Mouse (Mus musculus): ENCODE data around the gene Cd164. TPM values are rescaled to one million over a fixed set of nuclear protein-coding genes. Genes with fewer than 3 reads are reported as not detected.

The Cd164 gene
- polyA plus RNA-seq, 1 experiment from 2014 or later, result 138 TPM

- Histone ChIP-seq H3K9ac (ENCODE audit: low read length) (peak overlapping the region; percentile 90), H3K9me3 (ENCODE audit: control insufficient read depth, low read length) (no peaks in the 10 kb centered on the region), H3K4me3 (ENCODE audit: low read depth, low read length) (peak overlapping the region; percentile 93), H3K36me3 (ENCODE audit: control insufficient read depth, insufficient read depth, low read length) (no peaks in the 10 kb centered on the region), H3K4me2 (ENCODE audit: low read depth, low read length, severe bottlenecking) (peak overlapping the region; percentile 70), H3K27me3 (ENCODE audit: control insufficient read depth, insufficient read depth, low read length) (no peaks in the 10 kb centered on the region), H3K4me1 (replicated peaks; ENCODE audit: control insufficient read depth, insufficient read depth, low read length) (peaks cover 9% of the 10 kb centered on the region), H3K27ac (ENCODE audit: low read depth, low read length) (peak overlapping the region; percentile 92; the same call in 1 of the 2 replicates)
- WGBS, result under 1% methylated on average over 23 of the region's 23 CpGs
- ATAC-seq (replicated peaks; ENCODE audit: low FRiP score), result peak; percentile 70
- no peak for DNase-seq (ENCODE audit: low spot score)
Observed at GRCm38 (mm10) chr10:41518508-41518980, 670 bp upstream of the Cd164 start.

- Histone ChIP-seq H3K27ac (ENCODE audit: low read depth, low read length) (peak overlapping the region; percentile 92), H3K4me2 (ENCODE audit: low read depth, low read length, severe bottlenecking) (peak overlapping the region; percentile 70), H3K4me1 (replicated peaks; ENCODE audit: control insufficient read depth, insufficient read depth, low read length) (peaks cover 9% of the 10 kb centered on the region), H3K36me3 (ENCODE audit: control insufficient read depth, insufficient read depth, low read length) (no peaks in the 10 kb centered on the region), H3K4me3 (ENCODE audit: low read depth, low read length) (peak overlapping the region; percentile 93), H3K9me3 (ENCODE audit: control insufficient read depth, low read length) (no peaks in the 10 kb centered on the region), H3K27me3 (ENCODE audit: control insufficient read depth, insufficient read depth, low read length) (no peaks in the 10 kb centered on the region), H3K9ac (ENCODE audit: low read length) (peak overlapping the region; percentile 90)
- DNase-seq (ENCODE audit: low spot score) (no peak), ATAC-seq (replicated peaks; ENCODE audit: low FRiP score) (peak; percentile 61)
- WGBS, result under 1% methylated on average over 57 of the region's 65 CpGs
Observed at GRCm38 (mm10) chr10:41519640-41520409, 611 bp downstream of the Cd164 start.

- Histone ChIP-seq H3K27ac (ENCODE audit: low read depth, low read length) (no peak overlapping the region), H3K9me3 (ENCODE audit: control insufficient read depth, low read length) (no peaks in the 10 kb centered on the region), H3K9ac (ENCODE audit: low read length) (peak overlapping the region; percentile 90), H3K4me1 (replicated peaks; ENCODE audit: control insufficient read depth, insufficient read depth, low read length) (peaks cover 9% of the 10 kb centered on the region), H3K27me3 (ENCODE audit: control insufficient read depth, insufficient read depth, low read length) (no peaks in the 10 kb centered on the region), H3K36me3 (ENCODE audit: control insufficient read depth, insufficient read depth, low read length) (no peaks in the 10 kb centered on the region), H3K4me2 (ENCODE audit: low read depth, low read length, severe bottlenecking) (peak overlapping the region; percentile 70), H3K4me3 (ENCODE audit: low read depth, low read length) (peak overlapping the region; percentile 93)
- ATAC-seq (replicated peaks; ENCODE audit: low FRiP score) (no peak), DNase-seq (ENCODE audit: low spot score) (no peak)
- 7% methylated on average over 5 of the region's 5 CpGs for WGBS
Observed at GRCm38 (mm10) chr10:41520410-41520673, 1.1 kb downstream of the Cd164 start.

GRCm38 (mm10) chr10:41523386-41523785, 4.2 kb downstream of the Cd164 start:
- WGBS, result 95% methylated on average over 3 of the region's 3 CpGs
- H3K9me3 ChIP-seq (ENCODE audit: control insufficient read depth, low read length), result no peaks in the 10 kb centered on the region
- H3K4me3 ChIP-seq (ENCODE audit: low read depth, low read length), result no peak overlapping the region
- H3K27ac ChIP-seq (ENCODE audit: low read depth, low read length), result no peak overlapping the region
- DNase-seq (ENCODE audit: low spot score) (no peak), ATAC-seq (replicated peaks; ENCODE audit: low FRiP score) (no peak)
- no peak overlapping the region for H3K9ac ChIP-seq (ENCODE audit: low read length)
- H3K4me1 ChIP-seq (replicated peaks; ENCODE audit: control insufficient read depth, insufficient read depth, low read length), result peaks cover 9% of the 10 kb centered on the region
- H3K4me2 ChIP-seq (ENCODE audit: low read depth, low read length, severe bottlenecking), result no peak overlapping the region
- H3K36me3 ChIP-seq (ENCODE audit: control insufficient read depth, insufficient read depth, low read length), result no peaks in the 10 kb centered on the region
- no peaks in the 10 kb centered on the region for H3K27me3 ChIP-seq (ENCODE audit: control insufficient read depth, insufficient read depth, low read length)

- no peak overlapping the region for H3K27ac ChIP-seq (ENCODE audit: low read depth, low read length)
- H3K4me3 ChIP-seq (ENCODE audit: low read depth, low read length), result no peak overlapping the region
- no peaks in the 10 kb centered on the region for H3K9me3 ChIP-seq (ENCODE audit: control insufficient read depth, low read length)
- H3K4me2 ChIP-seq (ENCODE audit: low read depth, low read length, severe bottlenecking), result no peak overlapping the region
- 89% methylated on average over 1 of the region's 1 CpGs for WGBS
- H3K9ac ChIP-seq (ENCODE audit: low read length), result no peak overlapping the region
- ATAC-seq (replicated peaks; ENCODE audit: low FRiP score), result no peak
- peaks cover 3% of the 10 kb centered on the region; the same call in 1 of the 2 replicates for H3K36me3 ChIP-seq (ENCODE audit: control insufficient read depth, insufficient read depth, low read length)
- no peak for DNase-seq (ENCODE audit: low spot score)
- peaks cover 9% of the 10 kb centered on the region for H3K4me1 ChIP-seq (replicated peaks; ENCODE audit: control insufficient read depth, insufficient read depth, low read length)
- H3K27me3 ChIP-seq (ENCODE audit: control insufficient read depth, insufficient read depth, low read length), result no peaks in the 10 kb centered on the region
Observed at GRCm38 (mm10) chr10:41525696-41526095, 6.5 kb downstream of the Cd164 start.

- DNase-seq (ENCODE audit: low spot score), result no peak
- Histone ChIP-seq H3K27me3 (ENCODE audit: control insufficient read depth, insufficient read depth, low read length) (no peaks in the 10 kb centered on the region), H3K27ac (ENCODE audit: low read depth, low read length) (no peak overlapping the region), H3K9ac (ENCODE audit: low read length) (no peak overlapping the region), H3K36me3 (ENCODE audit: control insufficient read depth, insufficient read depth, low read length) (peaks cover 6% of the 10 kb centered on the region), H3K4me3 (ENCODE audit: low read depth, low read length) (no peak overlapping the region), H3K9me3 (ENCODE audit: control insufficient read depth, low read length) (no peaks in the 10 kb centered on the region), H3K4me2 (ENCODE audit: low read depth, low read length, severe bottlenecking) (no peak overlapping the region), H3K4me1 (replicated peaks; ENCODE audit: control insufficient read depth, insufficient read depth, low read length) (no peaks in the 10 kb centered on the region)
- ATAC-seq (replicated peaks; ENCODE audit: low FRiP score), result no peak
- WGBS, result 94% methylated on average over 5 of the region's 5 CpGs
Observed at GRCm38 (mm10) chr10:41529972-41530371, 10.8 kb downstream of the Cd164 start.

- H3K9me3 ChIP-seq (ENCODE audit: control insufficient read depth, low read length), result no peaks in the 10 kb centered on the region
- no peak for DNase-seq (ENCODE audit: low spot score)
- WGBS, result 93% methylated on average over 2 of the region's 2 CpGs
- no peak overlapping the region for H3K27ac ChIP-seq (ENCODE audit: low read depth, low read length)
- no peak overlapping the region for H3K4me2 ChIP-seq (ENCODE audit: low read depth, low read length, severe bottlenecking)
- H3K4me1 ChIP-seq (replicated peaks; ENCODE audit: control insufficient read depth, insufficient read depth, low read length), result no peaks in the 10 kb centered on the region
- no peak for ATAC-seq (replicated peaks; ENCODE audit: low FRiP score)
- no peaks in the 10 kb centered on the region for H3K27me3 ChIP-seq (ENCODE audit: control insufficient read depth, insufficient read depth, low read length)
- no peak overlapping the region for H3K9ac ChIP-seq (ENCODE audit: low read length)
- H3K36me3 ChIP-seq (ENCODE audit: control insufficient read depth, insufficient read depth, low read length), result peaks cover 5% of the 10 kb centered on the region
- H3K4me3 ChIP-seq (ENCODE audit: low read depth, low read length), result no peak overlapping the region
Observed at GRCm38 (mm10) chr10:41535991-41536390, 16.8 kb downstream of the Cd164 start.

GRCm38 (mm10) chr10:41536714-41537113, 17.5 kb downstream of the Cd164 start:
- no peak for DNase-seq (ENCODE audit: low spot score)
- no peak overlapping the region for H3K4me3 ChIP-seq (ENCODE audit: low read depth, low read length)
- no peaks in the 10 kb centered on the region for H3K27me3 ChIP-seq (ENCODE audit: control insufficient read depth, insufficient read depth, low read length)
- no peak overlapping the region for H3K27ac ChIP-seq (ENCODE audit: low read depth, low read length)
- WGBS, result 87% methylated on average over 1 of the region's 1 CpGs
- no peak for ATAC-seq (replicated peaks; ENCODE audit: low FRiP score)
- no peak overlapping the region for H3K4me2 ChIP-seq (ENCODE audit: low read depth, low read length, severe bottlenecking)
- H3K9me3 ChIP-seq (ENCODE audit: control insufficient read depth, low read length), result no peaks in the 10 kb centered on the region
- H3K9ac ChIP-seq (ENCODE audit: low read length), result no peak overlapping the region
- no peaks in the 10 kb centered on the region for H3K4me1 ChIP-seq (replicated peaks; ENCODE audit: control insufficient read depth, insufficient read depth, low read length)
- H3K36me3 ChIP-seq (ENCODE audit: control insufficient read depth, insufficient read depth, low read length), result peaks cover 5% of the 10 kb centered on the region
